Mouse (Mus musculus): ENCODE results near the gene Spn. TPM values are rescaled to one million over a fixed set of nuclear protein-coding genes. Genes with fewer than 3 reads are reported as not detected.

Spn gene
- polyA plus RNA-seq, 1 experiment from 2014 or later: 1.3 TPM

GRCm38 (mm10) chr7:127082271-127082670, 55.4 kb downstream of the Spn start:
- no peak for ATAC-seq (ENCODE audit: insufficient read depth, low FRiP score)
- no peak overlapping the region for H3K27ac ChIP-seq (ENCODE audit: low read length)
- no peak overlapping the region for H3K4me2 ChIP-seq (ENCODE audit: low read depth, low read length)
- no peaks in the 10 kb centered on the region for H3K27me3 ChIP-seq (ENCODE audit: control insufficient read depth, insufficient read depth, low read length)
- H3K36me3 ChIP-seq (ENCODE audit: control insufficient read depth, insufficient read depth, low read length): no peaks in the 10 kb centered on the region
- no peaks in the 10 kb centered on the region for H3K4me1 ChIP-seq (ENCODE audit: control insufficient read depth, insufficient read depth, low read length)
- WGBS: 77% methylated on average over 8 of the region's 8 CpGs
- H3K4me3 ChIP-seq (replicated peaks; ENCODE audit: low read length): no peak overlapping the region
- H3K9me3 ChIP-seq (replicated peaks; ENCODE audit: control insufficient read depth, low read length): no peaks in the 10 kb centered on the region
- no peak overlapping the region for H3K9ac ChIP-seq (ENCODE audit: low read length)

Other genes with a start within 250 kb of the Spn start
- 30.2 and 34.1 TPM in 2 replicates for gene Tmem219, start 214.9 kb downstream of the Spn start, polyA plus RNA-seq (2015; fragmentation: Nextera tagmentation; extraction: Ambion mirVana)
- gene Kctd13, start 208.9 kb downstream of the Spn start, polyA plus RNA-seq (2015; fragmentation: Nextera tagmentation; extraction: Ambion mirVana): 11.3 and 12.8 TPM in 2 replicates
- gene Asphd1, start 188.2 kb downstream of the Spn start, polyA plus RNA-seq (2015; fragmentation: Nextera tagmentation; extraction: Ambion mirVana): 0.18 and 0.45 TPM in 2 replicates
- gene Sez6l2, start 187.3 kb downstream of the Spn start, polyA plus RNA-seq (2015; fragmentation: Nextera tagmentation; extraction: Ambion mirVana): 1.3 and 1.9 TPM in 2 replicates
- 110 and 125 TPM in 2 replicates for gene Cdipt, start 161.9 kb downstream of the Spn start, polyA plus RNA-seq (2015; fragmentation: Nextera tagmentation; extraction: Ambion mirVana)
- 1.5 and 2.1 TPM in 2 replicates for gene Cdiptos, start 161.7 kb downstream of the Spn start, polyA plus RNA-seq (2015; fragmentation: Nextera tagmentation; extraction: Ambion mirVana)
- 28.0 and 28.3 TPM in 2 replicates for gene Mvp, start 123.2 kb downstream of the Spn start, polyA plus RNA-seq (2015; fragmentation: Nextera tagmentation; extraction: Ambion mirVana)
- 0.36 TPM in 1 of 2 replicates, not detected in the other for gene Pagr1b, start 121.3 kb downstream of the Spn start, polyA plus RNA-seq (2015; fragmentation: Nextera tagmentation; extraction: Ambion mirVana)
- 43.5 and 56.6 TPM in 2 replicates for gene Pagr1a, start 120.5 kb downstream of the Spn start, polyA plus RNA-seq (2015; fragmentation: Nextera tagmentation; extraction: Ambion mirVana)
- 31.1 and 39.0 TPM in 2 replicates for gene Gm42742, start 116.7 kb downstream of the Spn start, polyA plus RNA-seq (2015; fragmentation: Nextera tagmentation; extraction: Ambion mirVana)
- 8.5 and 9.6 TPM in 2 replicates for gene Prrt2, start 116.6 kb downstream of the Spn start, polyA plus RNA-seq (2015; fragmentation: Nextera tagmentation; extraction: Ambion mirVana)
- 23.2 and 27.9 TPM in 2 replicates for gene Maz, start 110.8 kb downstream of the Spn start, polyA plus RNA-seq (2015; fragmentation: Nextera tagmentation; extraction: Ambion mirVana)
- 91.5 and 92.2 TPM in 2 replicates for gene Kif22, start 95.4 kb downstream of the Spn start, polyA plus RNA-seq (2015; fragmentation: Nextera tagmentation; extraction: Ambion mirVana)
- 29.5 and 61.7 TPM in 2 replicates for gene Zg16, start 50.5 kb downstream of the Spn start, polyA plus RNA-seq (2015; fragmentation: Nextera tagmentation; extraction: Ambion mirVana)
- gene AI467606, start 46.5 kb downstream of the Spn start, polyA plus RNA-seq (2015; fragmentation: Nextera tagmentation; extraction: Ambion mirVana): 6.6 and 7.5 TPM in 2 replicates
- gene Qprt, start 15.6 kb downstream of the Spn start, polyA plus RNA-seq (2015; fragmentation: Nextera tagmentation; extraction: Ambion mirVana): 4.7 and 4.8 TPM in 2 replicates
- gene Cd2bp2, start 58.2 kb upstream of the Spn start, polyA plus RNA-seq (2015; fragmentation: Nextera tagmentation; extraction: Ambion mirVana): 43.7 and 47.7 TPM in 2 replicates
- gene Tbc1d10b, start 70.6 kb upstream of the Spn start, polyA plus RNA-seq (2015; fragmentation: Nextera tagmentation; extraction: Ambion mirVana): 15.4 and 15.7 TPM in 2 replicates
- gene Mylpf, start 71.1 kb upstream of the Spn start, polyA plus RNA-seq (2015; fragmentation: Nextera tagmentation; extraction: Ambion mirVana): 23.9 and 312 TPM in 2 replicates
- 27.1 and 28.5 TPM in 2 replicates for gene Zfp553, start 95.2 kb upstream of the Spn start, polyA plus RNA-seq (2015; fragmentation: Nextera tagmentation; extraction: Ambion mirVana)
- gene Sept1, start 95.3 kb upstream of the Spn start, polyA plus RNA-seq (2015; fragmentation: Nextera tagmentation; extraction: Ambion mirVana): 14.7 and 15.0 TPM in 2 replicates
- 35.5 and 37.8 TPM in 2 replicates for gene Zfp771, start 106.5 kb upstream of the Spn start, polyA plus RNA-seq (2015; fragmentation: Nextera tagmentation; extraction: Ambion mirVana)
- gene Dctpp1, start 122.9 kb upstream of the Spn start, polyA plus RNA-seq (2015; fragmentation: Nextera tagmentation; extraction: Ambion mirVana): 131 and 145 TPM in 2 replicates
- 82.2 and 94.3 TPM in 2 replicates for gene Sephs2, start 136.2 kb upstream of the Spn start, polyA plus RNA-seq (2015; fragmentation: Nextera tagmentation; extraction: Ambion mirVana)
- 3.1 and 4.0 TPM in 2 replicates for gene Itgal, start 158.4 kb upstream of the Spn start, polyA plus RNA-seq (2015; fragmentation: Nextera tagmentation; extraction: Ambion mirVana)
- gene Zfp768, start 207.8 kb upstream of the Spn start, polyA plus RNA-seq (2015; fragmentation: Nextera tagmentation; extraction: Ambion mirVana): 12.0 and 13.9 TPM in 2 replicates
- 9.6 and 11.1 TPM in 2 replicates for gene Zfp747, start 238.2 kb upstream of the Spn start, polyA plus RNA-seq (2015; fragmentation: Nextera tagmentation; extraction: Ambion mirVana)
- gene 9130019O22Rik, start 249.3 kb upstream of the Spn start, polyA plus RNA-seq (2015; fragmentation: Nextera tagmentation; extraction: Ambion mirVana): 6.2 and 6.7 TPM in 2 replicates

All from stomach, embryonic 16.5 days (tissue).